Mouse (Mus musculus): Measurements from ENCODE around the gene Hand1.

The Hand1 gene

DNA sequence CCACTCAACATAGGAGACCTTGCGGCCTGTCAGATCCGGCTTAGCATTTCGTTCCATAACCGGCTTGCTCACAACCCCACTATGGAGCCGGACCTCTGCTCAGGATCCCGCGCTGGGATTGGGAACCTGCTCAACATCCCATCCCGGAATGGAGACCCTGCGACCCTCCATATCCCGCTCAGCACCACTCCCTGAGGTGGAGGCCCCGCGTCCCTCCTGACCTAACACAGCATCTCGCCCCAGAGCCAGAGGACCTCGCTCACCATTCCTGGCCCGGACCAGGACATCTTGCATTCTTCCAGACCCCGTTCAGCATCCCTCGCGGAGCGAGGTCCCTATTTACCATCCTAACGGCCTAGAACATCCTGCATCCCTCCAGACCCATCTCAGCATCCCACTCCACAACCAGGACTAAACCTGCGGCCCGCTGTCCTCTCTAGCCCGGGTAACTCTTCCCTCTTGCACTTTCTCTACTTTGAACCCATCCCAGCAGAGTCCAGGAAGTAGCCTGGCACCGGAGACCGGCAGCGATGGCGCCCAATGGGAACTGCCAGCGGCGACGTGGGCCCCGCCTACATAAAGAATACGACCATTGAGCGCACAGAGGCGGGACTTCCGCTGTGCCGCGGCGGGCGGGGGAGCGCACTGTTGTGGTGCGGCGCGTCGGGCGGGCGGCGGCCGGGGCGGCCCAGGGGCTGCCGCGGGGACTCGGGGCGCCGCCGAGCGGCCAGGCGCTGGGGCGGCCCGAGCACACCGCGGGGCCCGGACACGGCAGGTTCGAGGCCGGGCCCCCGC is 31.4 kb downstream of the Hand1 start, which contains the start of gene Sap30l:
Gene Sap30l (plus strand): TSS at position 667 of the 795 bp plus-strand sequence.
- peak; percentile 94 to 97 for DNase-seq

DNA sequence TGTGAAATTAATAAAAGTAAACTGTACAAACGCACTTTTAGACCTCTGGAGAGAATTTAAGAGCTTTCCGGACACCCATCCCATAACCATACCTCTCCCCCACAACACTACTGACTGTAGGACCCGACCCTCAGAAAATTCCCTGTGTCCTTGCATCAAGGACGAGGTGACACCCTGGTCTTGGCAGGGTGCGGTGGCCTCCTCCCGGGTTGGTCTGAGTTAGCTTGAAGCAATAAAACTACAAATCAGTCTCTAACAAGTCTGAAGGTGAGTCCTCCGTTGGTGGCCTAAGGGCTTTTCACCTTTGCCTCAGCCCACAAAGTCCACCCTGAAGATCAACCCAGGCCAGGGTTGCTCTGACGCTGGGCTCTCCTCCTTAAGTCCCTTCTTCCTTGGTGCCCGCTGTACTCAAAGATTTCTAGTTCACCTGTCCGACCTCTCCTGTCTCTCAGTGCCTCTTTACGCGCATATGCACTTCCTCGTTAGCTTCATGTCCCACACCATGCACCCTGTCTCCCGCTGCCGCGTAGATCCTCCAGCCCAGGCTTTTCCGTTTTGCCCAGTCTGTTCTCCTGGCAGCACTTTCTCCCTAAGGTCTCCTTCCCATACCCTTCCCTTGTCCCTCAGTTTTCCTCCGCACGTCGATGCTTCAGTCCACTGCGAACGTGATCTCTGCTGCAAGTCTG is 32.2 kb downstream of the Hand1 start:
- peak in 1 of 2 experiments; percentile 23 for DNase-seq

DNA sequence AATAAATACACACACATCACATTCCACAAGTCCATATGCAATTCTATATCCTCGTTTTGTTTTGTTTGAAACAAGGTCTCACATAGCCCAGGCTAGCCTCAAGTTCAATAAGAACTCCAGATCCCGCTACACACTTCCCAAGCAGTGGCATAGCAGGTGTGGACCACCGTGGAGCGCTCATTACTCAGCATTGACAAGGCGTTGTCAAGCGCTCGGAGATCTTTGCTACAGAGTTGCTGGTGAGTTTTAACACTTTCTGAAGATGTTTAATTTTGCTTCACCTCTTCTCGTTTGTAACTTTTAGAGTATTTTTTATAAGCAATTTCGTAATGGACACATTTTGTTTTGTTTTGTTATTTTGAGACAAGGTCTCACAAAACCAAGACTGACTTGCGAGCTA is 33.2 kb downstream of the Hand1 start:
- no peak for DNase-seq

DNA sequence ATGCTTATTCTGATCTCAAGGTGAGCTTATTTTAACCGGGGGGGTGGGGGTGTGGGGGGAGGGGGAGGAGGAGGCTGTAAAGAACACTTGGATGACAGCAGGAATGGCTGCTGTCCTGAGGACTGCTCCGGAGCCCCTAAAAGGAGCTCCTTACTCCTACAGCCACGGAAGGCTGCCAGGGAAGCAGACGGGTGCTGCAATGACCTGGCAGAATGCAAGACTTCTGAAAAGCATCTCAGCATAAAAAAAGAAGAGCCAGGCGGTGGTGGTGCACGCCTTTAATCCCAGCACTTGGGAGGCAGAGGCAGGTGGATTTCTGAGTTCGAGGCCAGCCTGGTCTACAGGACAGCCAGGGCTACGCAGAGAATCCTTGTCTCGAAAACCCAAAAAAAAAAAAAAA is 34.8 kb downstream of the Hand1 start:
- DNase-seq: no peak

DNA sequence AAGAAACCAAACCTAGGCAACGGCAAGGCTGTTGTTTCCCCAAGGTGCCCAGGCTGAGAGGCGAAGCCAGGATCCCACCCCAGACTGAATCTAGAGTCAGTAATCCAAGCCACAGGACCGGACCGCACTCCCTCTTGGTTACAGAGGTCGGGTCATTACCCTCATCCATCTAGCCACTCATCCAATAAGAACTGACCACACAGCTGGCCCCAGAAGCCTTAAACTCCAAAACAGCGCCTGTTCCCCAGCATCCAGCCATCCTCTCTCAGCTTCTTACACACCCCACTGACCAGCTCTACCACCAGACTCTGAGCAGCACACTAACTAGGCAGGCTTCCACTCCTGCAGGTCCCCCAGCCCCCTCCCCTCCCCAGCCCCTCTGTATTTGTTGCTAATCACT is 37.5 kb downstream of the Hand1 start:
- DNase-seq: no peak

DNA sequence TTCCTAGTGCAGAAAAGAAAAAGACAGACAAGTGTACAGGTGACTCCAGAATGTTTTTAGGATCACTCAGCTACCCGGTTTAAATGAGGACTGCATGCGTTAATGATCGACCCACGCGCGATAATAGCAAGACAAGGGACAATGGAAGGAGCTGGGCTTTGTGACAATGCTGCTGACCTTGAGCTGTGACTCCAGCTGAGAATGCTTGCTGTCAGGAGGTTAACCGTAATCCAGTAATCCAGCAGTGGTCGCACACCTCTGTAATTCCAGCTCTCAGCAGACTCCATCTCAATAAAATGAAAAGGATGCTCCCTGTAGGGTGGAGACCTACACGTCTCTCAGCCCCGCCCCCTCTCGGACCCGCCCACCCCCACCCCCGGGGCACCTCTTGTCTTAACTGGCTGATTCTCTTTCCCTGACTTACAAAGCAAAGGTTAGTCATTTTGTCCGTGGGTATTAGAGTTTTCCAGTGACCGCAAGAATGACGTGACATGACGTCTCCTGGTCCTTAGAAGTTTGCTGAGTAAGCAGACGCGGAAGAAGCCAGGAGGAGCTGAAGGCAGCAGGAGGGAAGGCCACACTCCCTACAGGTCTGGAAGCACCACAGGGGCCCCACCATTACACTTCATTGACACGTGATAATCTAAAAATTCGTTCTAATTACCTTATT is 41.6 kb downstream of the Hand1 start:
- DNase-seq: no peak

DNA sequence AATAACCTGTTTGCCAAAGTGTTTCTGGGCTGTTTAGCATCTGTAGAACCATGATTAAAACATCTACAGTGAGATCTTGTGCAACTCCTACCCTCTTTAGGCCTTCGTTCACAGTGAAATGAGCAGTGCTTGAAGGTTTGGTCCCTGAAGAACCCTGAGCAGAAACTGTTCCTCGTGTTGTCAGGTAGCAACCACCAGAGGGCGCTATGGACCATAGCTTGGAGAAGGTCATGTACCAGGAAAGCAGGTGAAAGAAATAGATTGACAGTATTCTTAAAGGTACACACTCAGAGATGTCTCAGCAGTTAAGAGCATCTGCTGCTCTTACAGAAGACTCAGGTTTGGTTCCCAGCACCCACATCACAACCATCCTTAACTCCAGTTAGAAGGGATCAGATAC is 44.7 kb downstream of the Hand1 start:
- DNase-seq: peak; percentile 30 to 68

DNA sequence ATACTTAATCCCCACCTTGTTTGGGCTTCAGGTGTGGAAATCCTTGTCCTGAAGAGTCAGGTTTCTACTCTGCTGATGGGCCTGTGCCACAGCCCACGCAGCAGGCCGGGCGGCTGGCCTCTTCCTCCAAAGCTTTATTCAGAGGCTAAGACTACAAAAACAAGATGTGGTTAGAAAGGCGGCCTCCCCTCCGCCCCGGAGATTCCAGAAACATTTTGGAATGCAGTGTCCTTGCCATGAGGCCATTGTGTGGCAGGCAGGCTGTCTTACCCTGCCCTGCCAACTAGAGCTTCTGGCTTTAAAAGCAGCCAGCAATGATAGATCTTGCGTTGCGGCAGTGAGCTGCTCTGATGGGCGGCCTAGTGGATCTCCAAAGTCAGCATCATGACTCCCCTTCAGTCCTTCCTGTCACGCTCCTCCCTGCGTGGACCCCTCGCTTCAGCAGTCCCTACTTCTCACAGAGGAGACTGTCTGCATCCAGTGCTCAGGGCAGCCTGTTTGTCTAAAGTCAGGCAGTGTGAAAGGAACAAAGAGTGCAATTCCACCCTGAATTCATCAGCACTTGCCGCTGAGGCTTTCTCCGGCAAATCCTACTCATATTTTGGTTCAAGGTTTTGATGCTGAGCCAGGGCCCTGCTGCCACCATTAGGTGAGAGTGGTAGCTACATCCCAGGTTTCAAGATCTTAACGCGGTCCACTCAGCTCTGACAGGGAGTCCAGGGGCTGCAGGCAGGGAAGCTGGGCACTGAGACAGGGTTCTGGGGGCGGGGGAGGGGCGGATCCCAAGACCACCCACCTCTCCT is 45.8 kb downstream of the Hand1 start:
- no peak for DNase-seq

DNA sequence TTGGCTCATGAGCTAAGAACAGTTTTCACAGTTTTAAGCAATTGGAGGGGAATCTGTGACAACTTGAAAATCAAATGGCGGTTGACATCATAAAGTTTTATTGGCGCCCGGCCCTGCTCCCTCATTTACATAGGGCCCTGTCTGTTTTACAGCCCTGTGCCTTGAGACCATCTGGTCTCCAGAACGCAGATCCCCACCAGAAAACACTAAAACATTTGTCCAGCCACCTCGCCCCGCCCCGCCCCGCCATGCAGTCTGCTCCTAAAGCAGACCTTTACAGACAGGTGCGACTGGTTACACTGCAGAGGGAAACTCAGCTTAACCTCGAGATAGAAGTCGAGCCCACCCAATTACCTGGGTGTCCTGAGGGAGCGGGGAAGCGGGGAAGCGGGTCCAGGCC is 52.8 kb downstream of the Hand1 start:
- no peak for DNase-seq
